Mouse (Mus musculus): ENCODE measurements around the gene Tapt1. TPM values are rescaled to one million over a fixed set of nuclear protein-coding genes. Genes with fewer than 3 reads are reported as not detected.

The Tapt1 gene
- polyA plus RNA-seq, 1 experiment, result 1.5 TPM

GRCm38 (mm10) chr5:44214025-44214424, 12.4 kb downstream of the Tapt1 start:
- H3K4me1 ChIP-seq (ENCODE audit: control insufficient read depth), result peaks cover 66% of the 10 kb centered on the region
- H3K9me3 ChIP-seq (ENCODE audit: control insufficient read depth, low read length), result no peaks in the 10 kb centered on the region
- TF ChIP-seq GATA1 (IDR thresholded peaks at IDR 0.05; ENCODE audit: low read length), result no peak
- TF ChIP-seq TAL1 (IDR thresholded peaks at IDR 0.05; ENCODE audit: low read length), result no peak
- H3K4me3 ChIP-seq (replicated peaks), result no peak overlapping the region
- H3K36me3 ChIP-seq (ENCODE audit: control insufficient read depth), result peaks cover 94% of the 10 kb centered on the region
- no peaks in the 10 kb centered on the region for H3K27me3 ChIP-seq (ENCODE audit: control insufficient read depth)

GRCm38 (mm10) chr5:44213391-44213790, 13.0 kb downstream of the Tapt1 start:
- peaks cover 66% of the 10 kb centered on the region for H3K4me1 ChIP-seq (ENCODE audit: control insufficient read depth)
- H3K4me3 ChIP-seq (replicated peaks), result no peak overlapping the region
- no peaks in the 10 kb centered on the region for H3K9me3 ChIP-seq (ENCODE audit: control insufficient read depth, low read length)
- peaks cover 92% of the 10 kb centered on the region for H3K36me3 ChIP-seq (ENCODE audit: control insufficient read depth)
- no peak for TF ChIP-seq TAL1 (IDR thresholded peaks at IDR 0.05; ENCODE audit: low read length)
- no peak for TF ChIP-seq GATA1 (IDR thresholded peaks at IDR 0.05; ENCODE audit: low read length)
- H3K27me3 ChIP-seq (ENCODE audit: control insufficient read depth), result no peaks in the 10 kb centered on the region

GRCm38 (mm10) chr5:44211818-44212465, 14.5 kb downstream of the Tapt1 start:
- Histone ChIP-seq H3K36me3 (ENCODE audit: control insufficient read depth) (peaks cover 91% of the 10 kb centered on the region), H3K27me3 (ENCODE audit: control insufficient read depth) (no peaks in the 10 kb centered on the region), H3K4me3 (replicated peaks) (no peak overlapping the region), H3K4me1 (ENCODE audit: control insufficient read depth) (peaks cover 72% of the 10 kb centered on the region), H3K9me3 (ENCODE audit: control insufficient read depth, low read length) (no peaks in the 10 kb centered on the region)
- TF ChIP-seq GATA1 (IDR thresholded peaks at IDR 0.05; ENCODE audit: low read length) (no peak), TAL1 (IDR thresholded peaks at IDR 0.05; ENCODE audit: low read length) (no peak)

GRCm38 (mm10) chr5:44207286-44207685, 19.1 kb downstream of the Tapt1 start:
- H3K27me3 ChIP-seq (ENCODE audit: control insufficient read depth), result no peaks in the 10 kb centered on the region
- H3K9me3 ChIP-seq (ENCODE audit: control insufficient read depth, low read length), result no peaks in the 10 kb centered on the region
- H3K4me3 ChIP-seq (replicated peaks), result no peak overlapping the region
- H3K36me3 ChIP-seq (ENCODE audit: control insufficient read depth), result peaks cover 88% of the 10 kb centered on the region
- TF ChIP-seq TAL1 (IDR thresholded peaks at IDR 0.05; ENCODE audit: low read length), result peak; percentile 31; the same call in 1 of the 3 replicates
- TF ChIP-seq GATA1 (IDR thresholded peaks at IDR 0.05; ENCODE audit: low read length), result no peak
- H3K4me1 ChIP-seq (ENCODE audit: control insufficient read depth), result peaks cover 88% of the 10 kb centered on the region

GRCm38 (mm10) chr5:44206651-44207050, 19.8 kb downstream of the Tapt1 start:
- no peaks in the 10 kb centered on the region for H3K27me3 ChIP-seq (ENCODE audit: control insufficient read depth)
- no peak for TF ChIP-seq TAL1 (IDR thresholded peaks at IDR 0.05; ENCODE audit: low read length)
- no peak for TF ChIP-seq GATA1 (IDR thresholded peaks at IDR 0.05; ENCODE audit: low read length)
- no peak overlapping the region for H3K4me3 ChIP-seq (replicated peaks)
- peaks cover 88% of the 10 kb centered on the region for H3K4me1 ChIP-seq (ENCODE audit: control insufficient read depth)
- H3K9me3 ChIP-seq (ENCODE audit: control insufficient read depth, low read length), result no peaks in the 10 kb centered on the region
- peaks cover 88% of the 10 kb centered on the region for H3K36me3 ChIP-seq (ENCODE audit: control insufficient read depth)

GRCm38 (mm10) chr5:44203410-44203809, 23.0 kb downstream of the Tapt1 start:
- Histone ChIP-seq H3K4me1 (ENCODE audit: control insufficient read depth) (peaks cover 80% of the 10 kb centered on the region), H3K36me3 (ENCODE audit: control insufficient read depth) (peaks cover 85% of the 10 kb centered on the region), H3K4me3 (replicated peaks) (peak overlapping the region; percentile 25)

GRCm38 (mm10) chr5:44201665-44202064, 24.8 kb downstream of the Tapt1 start:
- H3K9me3 ChIP-seq (ENCODE audit: control insufficient read depth, low read length), result no peaks in the 10 kb centered on the region
- no peak overlapping the region for H3K4me3 ChIP-seq (replicated peaks)
- no peak for TF ChIP-seq GATA1 (IDR thresholded peaks at IDR 0.05; ENCODE audit: low read length)
- TF ChIP-seq TAL1 (IDR thresholded peaks at IDR 0.05; ENCODE audit: low read length), result no peak
- H3K27me3 ChIP-seq (ENCODE audit: control insufficient read depth), result no peaks in the 10 kb centered on the region
- peaks cover 83% of the 10 kb centered on the region for H3K36me3 ChIP-seq (ENCODE audit: control insufficient read depth)
- peaks cover 79% of the 10 kb centered on the region for H3K4me1 ChIP-seq (ENCODE audit: control insufficient read depth)

More at GRCm38 (mm10) chr5:44203410-44203809, 23.0 kb downstream of the Tapt1 start:
- H3K9me3 ChIP-seq (ENCODE audit: control insufficient read depth, low read length), result no peaks in the 10 kb centered on the region
- TF ChIP-seq TAL1 (IDR thresholded peaks at IDR 0.05; ENCODE audit: low read length) (no peak; the same call in 2 of the 3 replicates), GATA1 (IDR thresholded peaks at IDR 0.05; ENCODE audit: low read length) (no peak)
- no peaks in the 10 kb centered on the region for H3K27me3 ChIP-seq (ENCODE audit: control insufficient read depth)

GRCm38 (mm10) chr5:44199109-44199508, 27.3 kb downstream of the Tapt1 start:
- Histone ChIP-seq H3K36me3 (ENCODE audit: control insufficient read depth) (peaks cover 83% of the 10 kb centered on the region), H3K27me3 (ENCODE audit: control insufficient read depth) (no peaks in the 10 kb centered on the region), H3K9me3 (ENCODE audit: control insufficient read depth, low read length) (no peaks in the 10 kb centered on the region), H3K4me3 (replicated peaks) (no peak overlapping the region), H3K4me1 (ENCODE audit: control insufficient read depth) (peaks cover 63% of the 10 kb centered on the region)
- TF ChIP-seq GATA1 (IDR thresholded peaks at IDR 0.05; ENCODE audit: low read length) (no peak), TAL1 (IDR thresholded peaks at IDR 0.05; ENCODE audit: low read length) (no peak)

GRCm38 (mm10) chr5:44198471-44198870, 28.0 kb downstream of the Tapt1 start:
- H3K4me1 ChIP-seq (ENCODE audit: control insufficient read depth), result peaks cover 58% of the 10 kb centered on the region
- no peak overlapping the region for H3K4me3 ChIP-seq (replicated peaks)
- TF ChIP-seq GATA1 (IDR thresholded peaks at IDR 0.05; ENCODE audit: low read length), result no peak
- TF ChIP-seq TAL1 (IDR thresholded peaks at IDR 0.05; ENCODE audit: low read length), result no peak
- peaks cover 85% of the 10 kb centered on the region for H3K36me3 ChIP-seq (ENCODE audit: control insufficient read depth)
- no peaks in the 10 kb centered on the region for H3K27me3 ChIP-seq (ENCODE audit: control insufficient read depth)
- H3K9me3 ChIP-seq (ENCODE audit: control insufficient read depth, low read length), result no peaks in the 10 kb centered on the region

Measured in erythroblast, embryonic 14.5 days (primary cell).